Mouse (Mus musculus) embryo, embryonic 9.5 days (tissue): ENCODE measurements around the gene Slc39a7.
A peak's percentile ranks its signal among the peaks of the same experiment; 100 is the strongest.
"Not testable (repeated sequence)": the region's sequence is repeated elsewhere in the genome, so short reads cannot be mapped to it uniquely, and the experiment has no call there.

Experiments used
- DNase-seq: peaks from one replicate; pipeline ENCODE4 v3.0.0-alpha.2; 2017; ENCODE audit errors: extremely low spot score

The Slc39a7 gene

DNA sequence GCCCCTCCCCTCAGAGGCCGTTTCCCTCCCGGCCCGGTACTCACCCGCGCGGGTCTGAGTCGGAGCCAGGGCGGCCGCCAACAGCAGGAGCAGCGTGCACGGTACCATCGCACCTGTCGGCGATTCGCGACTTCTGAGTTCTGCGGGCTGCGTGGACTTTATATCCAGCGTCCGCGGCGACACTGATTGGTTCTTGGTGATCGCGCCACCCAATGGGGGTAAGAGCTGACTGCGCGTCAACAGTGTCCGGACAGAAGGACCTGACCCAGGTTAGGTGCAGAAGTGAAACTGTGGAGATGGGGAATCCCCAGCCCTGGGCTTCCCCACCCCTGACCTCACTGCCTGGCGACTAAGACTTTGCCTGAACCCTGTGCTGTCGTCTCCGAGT is 31.3 kb downstream of the Slc39a7 start, which contains the start of gene H2-K1:
H2-K1 (minus strand) TSS at position 198 of the 388 bp plus-strand sequence.
- DNase-seq, result peak; percentile 68

DNA sequence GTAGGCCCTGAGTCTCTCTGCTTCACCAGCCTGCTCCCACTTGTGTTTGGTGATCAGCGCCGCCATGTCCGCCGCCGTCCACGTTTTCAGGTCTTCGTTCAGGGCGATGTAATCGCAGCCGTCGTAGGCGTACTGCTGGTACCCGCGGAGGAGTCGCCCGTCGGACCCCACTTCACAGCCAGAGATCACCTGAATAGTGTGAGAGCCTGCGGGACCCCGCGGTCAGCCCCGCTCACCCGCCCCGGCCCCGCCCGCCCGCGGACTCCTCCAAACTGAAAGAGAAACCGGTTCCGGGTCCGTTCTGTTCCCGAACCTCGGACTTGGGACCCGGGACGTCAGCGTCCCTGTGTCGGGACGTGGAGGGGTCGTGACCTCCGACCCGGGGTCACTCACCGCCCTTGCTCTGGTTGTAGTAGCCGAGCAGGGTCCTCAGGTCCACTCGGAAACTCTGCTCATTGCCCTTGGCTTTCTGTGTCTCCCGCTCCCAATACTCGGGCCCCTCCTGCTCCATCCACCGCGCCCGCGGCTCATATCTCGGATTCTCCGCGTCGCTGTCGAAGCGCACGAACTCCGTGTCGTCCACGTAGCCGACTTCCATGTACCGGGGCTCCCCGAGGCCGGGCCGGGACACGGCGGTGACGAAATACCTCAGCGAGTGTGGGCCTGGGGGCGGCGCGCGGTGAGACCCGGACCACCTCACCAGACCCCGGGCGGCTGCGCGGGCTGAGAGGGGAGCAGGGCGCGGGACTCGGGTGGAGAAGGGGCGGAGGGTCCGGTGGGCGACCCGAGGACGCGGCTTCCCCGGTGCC is 31.9 kb downstream of the Slc39a7 start:
- DNase-seq, result no peak

GRCm38 (mm10) chr17:33998697-33999096 is 32.8 kb downstream of the Slc39a7 start:
- not testable (repeated sequence) for DNase-seq

DNA sequence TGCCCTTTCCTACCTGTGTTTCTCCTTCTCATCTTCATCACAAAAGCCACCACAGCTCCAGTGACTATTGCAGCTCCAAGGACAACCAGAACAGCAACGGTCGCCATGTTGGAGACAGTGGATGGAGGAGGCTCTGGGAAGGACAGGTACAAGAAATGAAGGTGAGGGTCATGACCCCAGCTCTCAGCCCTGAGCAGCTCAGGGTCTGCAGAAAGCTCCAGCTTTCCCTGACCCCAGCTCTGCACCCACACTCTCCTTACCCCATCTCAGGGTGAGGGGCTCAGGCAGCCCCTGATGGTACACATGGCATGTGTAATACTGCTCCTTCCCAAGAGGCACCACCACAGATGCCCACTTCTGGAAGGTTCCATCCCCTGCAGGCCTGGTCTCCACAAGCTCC is 34.5 kb downstream of the Slc39a7 start:
- DNase-seq, result not testable (repeated sequence)

DNA sequence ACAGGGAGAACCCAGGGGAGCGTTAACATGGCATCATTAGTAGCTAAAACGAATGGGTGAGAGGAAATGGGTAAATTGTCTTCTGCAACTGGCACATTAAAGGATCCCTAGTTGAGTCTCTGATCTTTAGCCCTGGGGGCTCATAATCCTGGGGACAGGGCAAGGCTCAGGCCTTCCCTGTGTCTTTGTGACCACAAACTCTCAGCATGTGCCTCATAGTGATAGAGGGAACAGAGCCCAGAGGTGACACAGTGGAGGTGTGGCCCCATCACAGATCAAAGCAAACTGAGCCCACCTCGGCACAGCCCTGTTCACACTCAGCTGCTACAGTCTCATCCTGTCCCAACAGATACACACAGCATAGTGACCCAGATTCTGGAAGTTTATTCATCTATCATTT is 35.8 kb downstream of the Slc39a7 start:
- DNase-seq, result no peak

DNA sequence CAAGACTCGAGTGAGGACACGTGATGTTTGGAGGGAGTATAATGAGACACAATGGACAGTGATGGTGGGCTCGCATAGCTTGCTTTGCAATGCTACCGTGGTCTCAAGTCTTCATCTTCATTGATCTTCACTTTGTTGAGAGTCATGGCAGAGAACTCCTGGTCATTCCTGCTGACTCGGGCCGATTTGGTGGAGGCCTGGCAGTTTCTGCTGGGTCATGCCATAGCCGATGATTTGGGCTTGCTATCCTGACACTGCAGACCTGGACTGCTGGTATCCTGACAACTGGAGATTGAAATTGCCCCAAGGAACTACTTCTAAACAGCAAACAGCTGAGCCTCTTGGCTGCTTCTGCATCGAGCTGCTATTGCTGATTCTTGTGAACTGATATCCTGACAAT is 36.5 kb downstream of the Slc39a7 start:
- no peak for DNase-seq

DNA sequence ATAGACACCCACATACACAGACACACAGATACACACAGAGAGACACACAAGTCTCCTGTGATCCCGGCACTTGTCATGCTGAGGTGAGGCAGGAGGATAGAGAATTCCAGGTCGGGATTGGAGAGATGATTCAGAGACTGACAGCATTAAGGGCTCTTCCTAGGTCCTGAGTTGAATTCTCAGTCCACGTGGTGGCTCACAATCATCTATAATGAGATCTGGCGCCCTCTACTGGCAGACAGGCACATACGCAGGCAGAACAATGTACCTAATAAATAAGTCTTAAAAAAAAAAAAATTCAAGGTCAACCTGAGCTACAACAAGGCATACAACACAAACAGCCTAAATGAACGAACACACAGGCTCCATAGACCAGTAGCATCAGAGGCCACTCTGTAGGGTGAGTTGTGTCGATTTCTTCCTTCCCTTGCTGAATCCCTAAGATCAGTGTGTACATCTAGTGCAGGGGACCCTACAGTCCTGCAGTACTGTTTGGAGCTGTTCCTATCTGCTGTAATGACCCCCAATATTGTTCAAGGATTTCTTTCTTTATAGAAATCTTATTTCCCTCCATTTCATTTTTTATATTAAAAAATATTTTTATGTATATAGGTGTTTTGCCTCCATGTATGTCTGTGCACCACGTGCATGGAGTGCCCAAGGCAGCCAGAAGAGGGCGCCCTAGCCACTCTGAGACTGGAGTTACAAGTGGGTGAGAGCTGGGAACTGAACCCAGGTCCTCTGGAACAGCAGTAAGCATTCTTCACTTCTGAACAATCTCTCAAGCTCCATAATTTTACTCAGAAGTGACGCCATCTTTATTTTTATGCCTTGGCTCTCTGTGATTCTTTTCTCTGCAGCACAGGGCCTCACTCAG is 39.5 kb downstream of the Slc39a7 start:
- DNase-seq, result peak; percentile 72

GRCm38 (mm10) chr17:33982136-33982535 is 49.3 kb downstream of the Slc39a7 start:
- peak; percentile 62 for DNase-seq

- DNase-seq, result peak; percentile 92
Measured at GRCm38 (mm10) chr17:33981192-33981909, 50.1 kb downstream of the Slc39a7 start.

DNA sequence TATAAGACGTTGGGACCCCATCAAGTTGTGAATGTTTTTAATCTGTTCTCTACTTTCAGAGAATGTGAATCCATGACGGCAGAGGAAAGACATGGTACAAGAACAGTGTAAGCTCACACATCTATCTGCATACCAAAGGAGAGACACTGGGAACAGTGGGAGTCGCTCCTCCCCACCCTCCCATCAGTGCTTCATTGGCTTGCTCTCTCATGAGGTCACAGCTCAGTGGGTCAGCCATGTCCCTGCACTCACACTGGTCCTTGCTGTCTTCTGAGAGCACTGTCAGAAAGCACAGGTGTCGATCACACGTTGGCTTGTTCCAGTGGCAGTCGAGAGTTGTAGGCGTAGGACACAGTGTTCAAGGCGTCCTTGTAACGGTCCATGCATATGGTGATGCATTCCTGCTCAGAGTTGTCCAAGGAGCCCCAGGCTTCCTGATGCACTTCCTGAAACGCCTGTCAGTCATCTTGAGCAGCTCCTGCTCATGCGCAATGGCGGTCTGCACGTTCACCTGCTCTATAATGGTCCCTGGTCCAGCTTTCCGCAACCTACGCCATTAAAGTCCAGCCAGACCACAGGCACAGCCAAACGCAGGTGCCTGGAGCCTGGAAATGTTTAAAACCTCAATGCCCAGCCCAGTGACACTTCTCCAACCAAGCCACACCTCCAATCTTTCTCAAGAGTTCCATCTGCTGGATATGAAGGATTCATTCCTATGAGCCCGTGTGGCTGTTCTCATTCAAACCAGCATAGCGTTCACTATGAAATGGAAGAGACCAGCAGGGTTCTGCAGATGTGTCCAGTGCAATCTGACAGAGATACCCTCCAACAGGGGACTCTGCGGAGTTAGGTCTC is 51.1 kb downstream of the Slc39a7 start:
- no peak for DNase-seq

DNA sequence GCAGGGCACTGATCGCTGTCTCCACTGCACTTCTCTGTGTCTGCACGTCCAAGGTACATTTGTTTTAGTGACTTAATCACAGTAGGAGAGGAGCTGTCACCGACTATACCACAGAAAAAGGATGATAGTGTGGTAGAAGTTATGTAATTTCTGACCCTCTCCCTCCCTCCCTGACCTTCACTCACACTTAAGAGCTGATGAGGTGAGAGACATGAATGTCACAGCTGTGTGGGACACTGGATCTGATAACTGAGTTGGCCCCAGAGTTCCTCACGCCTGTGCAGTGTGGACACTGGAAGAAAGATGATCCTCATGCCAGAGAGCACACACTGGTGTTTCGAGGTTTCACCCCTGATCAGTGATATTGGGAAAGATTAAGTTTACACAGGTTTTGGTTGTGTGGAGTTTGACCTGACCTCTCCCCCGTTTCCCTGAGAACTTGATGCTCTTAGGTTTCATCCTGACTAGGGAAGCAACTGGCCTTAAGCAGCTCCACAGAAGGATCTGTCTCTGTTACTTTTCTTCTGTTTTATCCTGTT is 51.9 kb downstream of the Slc39a7 start:
- no peak for DNase-seq

GRCm38 (mm10) chr17:33978631-33979031 is 52.9 kb downstream of the Slc39a7 start:
- peak; percentile 48 for DNase-seq
